Mouse (Mus musculus) adrenal gland, postnatal 36 days (tissue): ENCODE data around the gene Lmf2. TPM values are rescaled to one million over a fixed set of nuclear protein-coding genes. Genes with fewer than 3 reads are reported as not detected.

Experiments used
- DNase-seq, 2 experiments: peaks; one replicate each; pipeline ENCODE4 v3.0.0; 2021; ENCODE audit warnings: mixed read lengths in 1 of 2
- long read RNA-seq, 2 experiments: library from polyadenylated mRNA; stranded (forward); transcript quantifications; one replicate each; pipeline ENCODE4 v2.0.0; 2021; ENCODE audit warnings: borderline sequencing depth in 2 of 2
- total RNA-seq, 2 experiments: library from RNA; stranded (reverse); gene quantifications; 2 replicates each; pipeline ENCODE4 v1.2.3; 2021

Gene Lmf2
- total RNA-seq = 10 to 100 TPM; 36.8 to 38.2 TPM
- long read RNA-seq, experiment 1, transcript Lmf2-201 (14 exons, 2,906 nt) = major isoform, 22 of 38 reads
- long read RNA-seq, experiment 1, partial matches to known transcripts = 10 of 38 reads
- long read RNA-seq, experiment 1, other reads (novel, unspliced or antisense) = 4 of 38 reads
- long read RNA-seq, experiment 2, transcript Lmf2-201 (14 exons, 2,906 nt) = major isoform, 18 of 28 reads
- long read RNA-seq, experiment 2, partial matches to known transcripts = 4 of 28 reads
- long read RNA-seq, experiment 2, other reads (novel, unspliced or antisense) = 4 of 28 reads

DNA sequence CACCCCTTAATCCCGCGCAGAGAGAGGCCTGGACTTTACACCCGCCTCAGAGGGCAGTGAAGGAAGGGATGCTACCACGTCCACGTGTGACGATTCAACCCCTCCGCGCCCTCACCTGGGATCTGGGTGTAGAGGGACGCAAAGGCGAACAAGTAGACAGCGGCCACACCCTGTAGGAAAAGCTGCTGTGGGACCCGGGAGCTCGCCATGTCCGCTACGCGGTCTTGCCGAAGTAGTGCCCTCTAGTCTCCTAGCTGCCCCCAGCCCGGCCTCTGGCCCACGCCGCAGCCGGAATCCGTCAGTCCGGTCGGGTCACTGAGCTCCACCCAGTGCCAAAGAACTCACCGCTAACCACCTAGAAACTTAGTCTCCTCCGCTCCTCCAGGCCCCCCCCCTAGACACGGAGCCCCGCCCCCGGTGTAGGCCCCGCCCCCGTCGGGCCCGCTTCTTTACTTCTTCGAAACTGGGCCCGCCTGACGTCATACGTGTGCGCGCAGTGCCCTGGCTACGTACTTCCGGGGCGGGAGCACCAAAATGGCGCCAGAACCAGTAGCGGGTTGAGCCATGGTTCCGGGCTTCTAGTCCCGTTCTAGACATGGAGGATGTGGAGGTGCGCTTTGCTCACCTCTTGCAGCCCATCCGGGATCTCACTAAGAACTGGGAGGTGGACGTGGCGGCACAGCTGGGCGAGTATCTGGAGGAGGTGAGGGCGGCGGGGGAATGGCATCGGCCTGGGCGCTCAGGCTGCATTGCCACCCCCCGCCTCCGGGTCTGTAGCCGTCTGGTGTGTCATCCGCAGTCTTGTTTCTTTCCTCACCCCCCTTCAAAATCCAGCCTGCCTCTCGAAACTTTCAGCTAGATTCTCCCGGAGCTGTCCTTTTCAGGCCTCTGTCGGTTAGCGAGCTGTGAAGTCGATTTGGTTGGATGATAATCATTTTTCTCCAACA, at the start of gene Lmf2, which contains the start of gene Ncaph2:
Gene Lmf2, minus strand, starts transcription at position 419 of the 947 bp plus-strand sequence.
Gene Ncaph2, plus strand, starts transcription at position 479 of the 947 bp plus-strand sequence.
- DNase-seq = peak; percentile 97 to 98

DNA sequence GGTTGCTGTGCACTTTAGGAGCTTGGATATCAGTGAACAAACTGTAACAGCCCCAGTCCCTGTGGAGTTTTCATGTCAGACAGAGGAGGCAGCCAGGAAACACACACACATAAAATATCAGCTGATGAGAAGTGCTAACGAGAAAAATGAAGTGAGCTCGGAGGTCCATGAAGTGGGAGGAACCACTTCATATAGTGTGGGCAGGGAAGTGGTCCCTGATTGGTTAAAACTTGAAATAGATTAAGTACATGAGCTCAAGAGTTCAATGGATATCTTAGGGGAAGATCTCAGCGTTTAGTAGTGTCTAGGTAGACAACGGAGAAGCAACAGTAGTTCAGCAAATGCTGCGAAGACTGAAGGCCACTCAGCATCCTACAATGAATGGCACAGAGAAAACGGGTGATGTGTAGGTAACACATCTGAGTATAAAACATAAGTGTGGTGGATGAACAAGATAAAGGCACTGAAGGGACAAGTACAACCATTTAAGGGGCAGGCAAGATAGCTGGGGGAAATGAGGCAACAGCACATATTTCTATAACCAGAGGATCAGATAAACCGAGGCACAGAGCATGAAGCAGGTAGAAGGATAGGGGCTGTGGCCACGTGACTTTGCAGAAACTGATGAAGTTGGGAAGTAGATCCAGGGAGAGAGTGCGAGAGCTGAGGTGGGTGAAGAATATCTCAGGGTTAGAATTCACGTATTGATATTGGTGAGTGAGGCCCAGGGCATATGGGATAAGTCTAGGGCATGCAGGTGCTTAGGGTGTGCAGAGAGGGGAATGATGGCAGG, 49.6 kb upstream of the Lmf2 start:
- no peak for DNase-seq

DNA sequence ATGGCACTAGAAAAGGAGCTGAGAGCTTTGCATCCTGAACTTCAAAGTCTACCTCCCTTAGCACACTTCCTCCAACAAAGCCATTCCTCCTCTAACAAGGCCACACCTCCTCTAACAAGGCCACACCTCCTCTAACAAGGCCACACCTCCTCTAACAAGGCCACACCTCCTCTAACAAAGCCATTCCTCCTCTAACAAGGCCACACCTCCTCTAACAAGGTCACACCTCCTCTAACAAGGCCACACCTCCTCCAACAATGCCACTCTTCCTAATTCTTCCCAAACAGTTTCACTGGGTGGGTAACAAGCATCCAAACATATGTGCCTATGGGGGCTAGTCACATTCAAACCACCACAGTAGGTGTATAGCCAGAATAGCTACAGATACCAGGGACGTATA, 47.0 kb upstream of the Lmf2 start:
- no peak for DNase-seq

DNA sequence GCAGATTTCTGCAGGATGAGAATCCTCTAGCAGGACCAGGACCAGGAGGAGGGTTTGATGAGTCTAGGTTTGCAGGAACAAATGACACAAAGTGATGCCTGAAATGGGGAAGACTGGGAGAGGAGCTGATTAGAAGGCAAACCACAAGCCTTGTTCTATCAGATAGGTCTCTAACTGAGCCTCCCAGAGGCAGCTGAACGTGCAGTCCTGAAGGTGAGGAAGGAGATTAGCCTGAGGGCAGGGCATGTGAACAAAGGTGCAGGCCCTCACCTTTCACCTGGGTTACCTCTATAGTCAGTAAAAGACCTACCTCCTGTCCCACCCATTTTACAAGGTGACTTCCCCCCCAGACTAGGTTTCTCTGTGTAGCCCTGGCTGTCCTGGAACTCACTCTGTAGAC, 44.3 kb upstream of the Lmf2 start:
- DNase-seq = no peak

DNA sequence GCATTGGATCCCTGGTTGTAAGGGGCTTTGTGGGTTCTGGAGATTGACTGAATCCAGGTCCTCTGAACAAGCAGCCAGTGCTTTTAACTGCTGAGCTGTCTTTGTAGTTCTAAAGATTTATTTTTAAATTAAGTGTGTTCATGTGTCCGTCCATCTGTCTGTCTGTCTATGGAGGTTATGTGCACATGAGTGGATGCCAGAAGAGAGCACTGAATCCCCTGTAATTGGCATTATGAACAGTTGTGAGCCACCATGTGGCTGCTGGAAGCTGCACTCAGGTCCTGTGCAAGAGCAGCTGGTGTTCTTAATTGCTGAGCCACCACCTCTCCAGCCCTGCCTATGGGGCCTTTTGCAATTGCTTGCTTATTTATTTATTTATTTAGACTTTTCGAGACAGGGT, 42.7 kb upstream of the Lmf2 start:
- DNase-seq = no peak

DNA sequence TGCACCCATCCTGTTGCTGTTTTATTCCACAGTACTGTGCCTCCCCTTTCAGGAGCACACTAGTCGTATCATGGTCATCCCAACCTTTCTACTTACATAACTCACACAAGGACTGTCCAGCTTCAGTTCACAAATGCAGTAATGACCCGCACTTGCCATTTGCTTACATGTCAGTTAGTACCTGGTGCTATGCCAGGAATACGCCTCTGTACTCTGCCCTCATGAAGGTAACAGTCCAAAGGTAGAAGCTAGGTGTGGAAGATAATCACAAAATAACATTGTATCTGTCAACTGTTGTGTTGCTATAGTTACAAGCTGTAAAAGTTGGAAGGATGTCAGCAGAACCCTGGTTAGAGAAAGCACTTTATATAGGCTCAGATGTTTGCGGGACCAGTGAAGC, 41.4 kb upstream of the Lmf2 start:
- no peak for DNase-seq

DNA sequence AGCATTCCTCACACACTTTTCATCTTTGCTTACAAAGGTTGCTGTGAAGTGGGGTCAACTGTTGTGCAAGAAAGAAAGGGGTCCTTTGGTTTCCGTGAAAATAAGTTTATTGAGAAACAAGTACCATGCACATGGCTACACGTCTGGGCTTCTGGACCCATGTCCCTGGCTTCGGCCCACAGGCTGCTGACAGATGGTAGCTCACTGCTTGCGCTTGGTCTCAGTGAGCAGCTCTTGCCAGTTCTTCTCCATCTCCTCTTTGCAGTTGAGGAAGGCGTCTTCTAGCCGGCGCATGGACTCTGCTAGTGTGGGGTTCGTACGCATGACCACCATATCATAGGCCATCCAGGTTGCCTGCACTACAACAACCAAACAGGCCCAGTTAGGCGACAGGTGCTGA, 34.6 kb upstream of the Lmf2 start:
- DNase-seq = no peak

DNA sequence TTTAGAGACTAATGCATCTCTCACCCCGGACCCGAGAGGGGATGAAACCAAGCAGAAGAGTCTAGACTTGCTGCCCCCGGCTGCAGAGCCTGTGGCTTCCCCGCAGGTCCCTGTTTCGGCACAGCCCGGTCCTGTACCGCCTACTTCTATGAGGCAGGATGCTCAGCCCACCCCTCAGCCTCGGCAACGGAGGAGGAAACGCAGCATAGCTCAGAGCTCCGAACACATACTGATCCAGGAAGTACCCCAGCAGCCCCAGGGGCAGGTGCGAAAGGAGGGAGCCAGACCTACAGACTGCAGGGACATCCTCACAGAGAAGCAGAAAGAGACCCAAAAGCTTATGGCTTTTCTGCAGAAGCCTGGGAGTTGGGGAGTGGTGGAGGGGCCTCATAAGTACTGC, 31.7 kb upstream of the Lmf2 start:
- DNase-seq = no peak

DNA sequence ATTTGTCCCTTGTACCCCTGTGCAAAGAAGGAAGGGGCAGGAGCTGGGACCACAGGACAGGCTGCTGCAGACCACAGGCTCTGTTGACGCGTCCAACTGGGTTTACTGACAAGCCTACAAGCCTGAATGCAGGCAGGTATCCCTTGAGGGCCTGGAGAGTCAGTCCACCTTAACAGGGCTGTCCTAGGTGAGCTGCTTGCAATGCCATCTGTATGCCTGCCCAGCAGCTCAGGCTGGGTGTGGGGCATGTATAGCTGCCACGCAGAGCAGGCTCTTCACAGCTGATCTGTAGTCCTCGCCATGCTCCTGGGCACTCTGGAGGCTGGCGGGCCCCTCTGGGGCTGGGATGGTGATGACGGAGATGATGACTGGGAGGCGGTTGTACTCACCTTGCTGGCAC, 29.2 kb upstream of the Lmf2 start, which contains the start of gene Klhdc7b:
Gene Klhdc7b, plus strand, starts transcription at position 301 of the 400 bp plus-strand sequence.
- DNase-seq = no peak

DNA sequence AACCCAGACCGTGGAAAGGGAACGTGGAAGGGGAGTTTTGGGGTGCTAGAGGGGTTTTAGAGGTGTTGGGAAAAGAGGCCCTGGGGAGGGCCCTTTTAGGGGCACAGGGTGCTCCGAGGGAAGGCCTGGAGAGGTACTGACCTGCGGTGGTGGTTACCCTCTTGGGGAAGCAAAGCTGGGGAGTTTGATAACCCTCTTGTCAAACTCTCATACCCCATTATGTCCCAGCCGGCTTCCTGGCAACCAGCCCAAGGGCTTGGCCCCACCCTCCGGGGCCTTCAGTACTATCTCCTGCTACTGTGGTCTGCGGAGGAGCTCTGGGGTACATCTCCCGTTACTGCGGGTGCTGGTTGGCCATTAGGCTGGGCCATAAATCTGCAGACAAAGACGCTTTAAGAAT, 24.0 kb upstream of the Lmf2 start:
- peak in 1 of 2 experiments; percentile 35 for DNase-seq

DNA sequence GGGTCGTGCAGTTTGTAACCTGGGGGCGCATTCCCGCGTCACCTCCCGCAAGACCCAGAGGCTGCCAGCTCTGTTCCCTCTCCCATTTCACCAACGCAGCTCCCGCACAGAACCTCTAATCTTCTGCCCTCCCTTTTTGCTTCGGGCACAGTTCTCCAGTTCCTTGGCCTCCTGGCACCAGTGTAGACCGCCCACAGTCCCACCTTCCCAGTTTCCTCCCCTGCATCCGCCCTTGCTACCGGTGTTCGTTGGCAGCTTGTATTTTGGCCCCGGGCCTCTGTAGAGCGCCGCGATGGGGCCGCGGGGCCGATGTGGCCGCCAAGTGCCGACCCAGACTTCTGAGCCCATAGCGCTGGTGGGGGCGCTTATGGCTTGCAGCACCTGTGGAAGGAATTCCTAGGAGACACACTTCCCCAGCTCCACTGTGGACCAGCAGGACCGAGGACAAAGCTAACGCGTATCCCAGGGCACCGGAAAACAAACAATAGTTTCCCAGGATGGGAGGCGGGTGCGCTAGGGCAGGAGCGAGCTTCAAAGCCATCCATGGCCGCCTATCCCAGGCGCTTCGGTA, 23.5 kb upstream of the Lmf2 start, which contains the start of gene Odf3b:
Gene Odf3b, minus strand, starts transcription at position 452 of the 571 bp plus-strand sequence.
- peak; percentile 34 to 38 for DNase-seq

DNA sequence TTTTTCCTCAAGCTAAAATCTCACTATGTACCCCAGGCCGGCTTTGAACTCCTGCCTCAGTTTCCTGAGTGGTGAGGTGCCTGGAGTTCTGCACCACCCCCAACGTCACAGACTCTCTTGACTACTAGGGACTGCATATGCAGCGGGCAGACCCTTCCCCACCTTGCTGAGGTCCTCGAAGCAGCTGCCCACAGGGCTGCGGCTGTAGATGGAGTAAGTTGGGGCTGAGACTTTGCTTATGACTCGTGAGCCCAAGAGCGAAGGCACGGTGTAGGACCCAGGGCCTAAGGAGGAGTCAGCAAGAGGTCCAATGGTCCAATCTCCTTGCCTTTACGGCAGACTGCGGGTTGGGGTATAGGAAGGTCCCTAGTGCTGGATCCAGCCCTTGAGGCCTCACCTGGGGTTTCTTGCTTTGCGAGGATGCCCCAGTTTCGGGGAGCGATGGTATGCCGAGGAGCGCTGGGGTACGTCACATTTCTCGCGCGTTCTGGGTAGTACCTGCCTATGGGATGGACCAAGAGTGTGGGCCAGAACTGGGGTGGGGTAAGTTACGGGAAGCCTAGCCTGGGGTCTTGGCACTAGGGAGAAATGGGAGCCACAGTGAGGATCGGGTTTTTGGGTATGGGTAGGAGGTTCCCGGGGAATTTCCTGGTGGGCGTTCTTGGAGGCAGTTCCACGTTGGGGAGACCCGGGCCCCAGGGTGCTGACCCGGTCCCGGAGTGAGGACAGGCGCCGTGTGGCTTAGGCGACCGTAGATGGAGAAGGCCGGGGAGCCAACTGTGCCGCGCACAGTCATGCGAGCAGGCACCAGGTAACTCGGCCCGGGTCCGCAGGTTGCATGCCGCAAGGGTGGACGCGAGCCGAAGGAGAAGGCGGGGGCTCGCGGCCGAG, 22.7 kb upstream of the Lmf2 start:
- DNase-seq = no peak

DNA sequence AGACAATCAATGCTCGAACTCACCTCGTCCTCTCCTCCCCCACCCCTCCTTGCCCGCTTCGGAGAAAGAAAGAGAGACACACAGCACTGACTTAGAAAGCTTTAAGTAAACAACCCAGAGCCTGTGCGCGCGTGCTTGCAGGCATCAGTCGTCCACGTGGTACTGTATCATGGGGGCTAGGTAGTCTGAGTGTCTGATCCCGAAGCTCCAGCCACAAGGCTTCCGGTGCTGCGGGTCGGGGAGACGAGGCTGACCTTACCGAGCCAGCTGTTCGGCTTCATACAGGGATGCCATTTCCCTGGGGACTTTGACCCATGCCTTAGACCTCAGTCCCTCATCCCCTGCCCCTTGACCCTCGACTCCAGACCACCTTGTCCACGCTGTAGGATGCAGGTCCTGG, 21.9 kb upstream of the Lmf2 start:
- no peak for DNase-seq

DNA sequence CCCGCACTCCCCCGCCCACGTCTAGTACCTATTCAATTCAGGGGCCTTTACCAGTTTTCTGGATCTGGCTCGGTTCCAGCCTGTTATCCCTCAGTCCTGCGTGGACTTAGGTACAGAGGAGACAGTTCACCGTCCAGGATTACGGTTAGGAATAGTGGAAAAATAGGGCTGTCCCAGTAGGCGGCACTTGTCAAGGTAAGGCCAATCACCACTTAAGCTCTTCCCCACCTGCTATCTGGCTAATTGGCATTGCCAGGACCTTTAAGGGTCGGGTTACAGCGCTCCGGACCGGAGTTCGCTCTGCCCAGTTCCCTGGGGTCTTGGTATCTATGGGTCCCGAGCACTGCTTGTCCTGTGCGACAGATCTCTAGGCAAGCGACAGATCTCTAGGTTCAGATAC, 21.5 kb upstream of the Lmf2 start, which contains the start of gene Tymp:
Gene Tymp, minus strand, starts transcription at position 83 of the 400 bp plus-strand sequence.
- DNase-seq = no peak

DNA sequence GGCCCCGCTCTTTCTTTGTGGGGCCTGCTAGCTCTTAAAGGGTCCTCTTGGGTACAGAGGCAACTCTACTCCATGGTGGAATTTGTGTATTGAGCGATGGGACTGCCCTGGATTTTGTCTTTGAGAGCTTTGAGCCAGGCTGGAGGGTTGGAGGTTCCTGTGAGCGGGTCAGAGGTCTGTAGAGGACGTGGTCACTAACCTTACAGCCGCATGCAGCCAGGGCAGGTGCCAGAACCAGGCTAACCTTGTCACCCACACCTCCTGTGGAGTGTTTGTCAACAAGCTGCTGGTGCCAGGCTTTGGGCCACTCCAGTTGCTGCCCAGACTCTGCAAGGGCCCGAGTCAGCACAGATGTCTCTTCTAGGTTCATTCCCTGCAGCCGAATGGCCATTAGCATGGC, 20.6 kb upstream of the Lmf2 start:
- no peak for DNase-seq

DNA sequence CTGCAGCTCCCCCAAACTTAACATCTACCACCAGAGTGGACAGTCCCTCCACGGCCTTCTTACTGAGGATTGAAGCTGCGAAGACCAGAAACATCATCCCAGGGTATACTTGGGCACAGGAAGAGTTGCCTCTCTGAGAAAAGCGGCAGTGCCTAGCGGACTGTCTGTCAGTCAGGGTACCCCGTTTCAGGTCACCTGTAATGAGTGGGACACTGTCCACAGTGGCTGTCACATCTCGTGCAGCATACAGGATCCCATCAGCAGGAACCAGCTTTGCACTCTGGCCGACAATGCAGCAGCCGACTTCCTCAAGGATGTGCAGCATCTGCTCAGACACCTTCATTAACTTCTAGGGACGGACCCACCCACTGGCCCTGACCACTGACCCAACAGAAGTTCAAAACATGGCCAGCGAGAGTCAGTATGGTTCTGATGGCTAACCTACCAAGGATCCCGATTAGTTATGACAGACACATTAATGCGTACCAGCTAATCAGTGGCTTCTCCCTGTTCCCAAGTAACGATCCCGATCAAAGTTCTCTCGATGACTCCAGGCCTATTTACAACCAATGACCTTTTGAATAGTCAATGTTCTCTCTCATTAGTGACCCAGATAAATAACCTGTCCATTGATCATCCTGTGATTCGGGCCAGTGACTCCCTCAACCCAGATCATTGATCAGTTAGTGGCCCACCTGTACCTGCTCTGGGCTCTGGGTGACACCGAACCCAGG, 19.5 kb upstream of the Lmf2 start:
- no peak for DNase-seq

DNA sequence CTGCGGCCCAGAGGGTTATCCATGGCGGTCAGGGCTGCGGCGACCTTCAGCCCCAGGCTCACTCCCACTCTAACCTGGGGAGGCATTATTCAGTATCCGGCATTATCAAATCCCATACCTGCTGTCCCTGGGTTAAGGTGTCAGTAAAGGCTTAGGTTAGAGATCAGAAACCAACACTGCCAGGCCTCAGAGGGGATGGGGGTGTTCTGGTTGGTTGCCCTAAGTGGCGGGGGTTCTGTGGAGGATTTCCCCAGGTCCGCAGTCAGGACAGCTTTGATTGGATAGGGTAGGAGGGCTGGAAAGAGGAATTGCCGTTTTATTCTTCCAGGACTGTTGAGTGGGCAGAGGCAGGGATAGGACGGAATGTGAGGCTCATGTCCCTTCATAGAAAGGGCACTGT, 18.9 kb upstream of the Lmf2 start:
- no peak for DNase-seq

DNA sequence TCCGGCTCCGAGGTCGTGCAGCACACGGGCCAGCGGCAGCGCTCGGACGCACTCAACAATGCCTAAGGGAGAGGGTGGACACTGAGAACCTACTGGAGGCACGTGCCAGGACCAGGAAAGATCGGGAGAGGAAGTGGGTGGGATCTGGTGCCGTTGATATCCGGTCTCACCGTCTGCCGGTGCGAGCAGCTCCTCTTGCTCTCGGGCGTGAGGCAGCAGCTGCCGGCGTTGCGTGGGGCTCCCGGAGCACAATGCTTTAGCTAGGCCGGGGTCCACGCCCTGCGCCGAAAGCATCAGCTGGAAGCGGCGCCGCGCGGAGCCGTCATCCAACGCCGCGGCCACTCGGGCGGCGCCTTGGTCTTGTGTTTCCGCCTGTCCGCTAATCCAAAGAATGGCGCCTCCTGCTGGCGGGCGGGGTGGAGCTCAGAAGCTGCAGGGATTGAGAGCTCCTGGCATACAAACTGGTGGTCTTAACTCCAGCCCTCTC, 18.3 kb upstream of the Lmf2 start, which contains the start of gene Sco2:
Gene Sco2, minus strand, starts transcription at position 85 of the 487 bp plus-strand sequence.
- DNase-seq = peak; percentile 95 to 97

DNA sequence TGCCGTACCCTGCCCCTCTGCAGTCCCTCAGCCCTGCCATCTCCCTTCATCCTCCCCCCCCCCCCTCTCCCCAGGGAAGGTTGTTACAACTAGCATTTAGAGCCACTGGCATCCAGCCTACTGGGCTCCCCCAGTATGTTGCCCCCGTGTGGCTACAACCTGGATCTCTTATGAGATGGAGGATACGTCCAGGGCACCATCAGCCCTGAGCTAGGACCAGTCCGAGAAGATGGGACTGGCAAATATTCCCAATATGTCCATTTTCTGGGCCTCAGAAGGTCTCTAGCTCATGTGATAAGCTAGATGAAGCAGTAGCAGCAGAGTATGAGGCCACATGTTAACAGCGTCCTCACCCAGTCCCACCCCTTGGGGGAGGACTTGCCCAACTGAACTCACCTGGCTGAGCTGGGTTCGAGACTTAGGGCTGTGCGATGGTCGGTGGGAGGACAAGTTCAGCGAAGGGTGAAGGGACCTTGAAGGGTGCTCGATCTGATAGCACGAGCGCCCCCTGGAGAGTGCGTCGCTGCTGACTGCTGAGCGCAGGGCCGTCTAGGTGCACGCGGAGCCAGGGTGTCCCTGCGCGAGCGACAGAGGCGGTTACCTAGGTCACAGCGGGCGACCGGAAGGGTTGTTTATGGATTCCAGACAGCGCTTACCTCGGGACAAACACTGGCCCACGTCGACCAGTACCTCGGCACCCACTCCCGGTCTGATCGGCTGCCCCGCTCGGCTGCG, 17.7 kb upstream of the Lmf2 start:
- DNase-seq = peak; percentile 89 to 91
